Mouse (Mus musculus): ENCODE measurements around the gene Smarce1. TPM values are rescaled to one million over a fixed set of nuclear protein-coding genes. Genes with fewer than 3 reads are reported as not detected.

Smarce1 gene
- polyA plus RNA-seq, 1 experiment from 2014 or later, result 150 TPM

- H3K4me2 ChIP-seq, result no peak overlapping the region
- H3K36me3 ChIP-seq (ENCODE audit: control insufficient read depth, insufficient read depth, low read length), result no peaks in the 10 kb centered on the region
- H3K9me3 ChIP-seq (ENCODE audit: control insufficient read depth, low read length), result no peaks in the 10 kb centered on the region
- H3K4me1 ChIP-seq (replicated peaks; ENCODE audit: control insufficient read depth, insufficient read depth, low read length), result no peaks in the 10 kb centered on the region
- H3K27me3 ChIP-seq (replicated peaks; ENCODE audit: control insufficient read depth, insufficient read depth, low read length), result no peaks in the 10 kb centered on the region; the same call in 1 of the 2 replicates
- no peak overlapping the region for H3K9ac ChIP-seq (ENCODE audit: low read depth, low read length)
- no peak for DNase-seq (ENCODE audit: low spot score)
- WGBS, result 70% methylated on average over 4 of the region's 4 CpGs
- no peak overlapping the region for H3K27ac ChIP-seq (ENCODE audit: low read depth, low read length)
- ATAC-seq (replicated peaks; ENCODE audit: low FRiP score), result no peak
- no peak overlapping the region for H3K4me3 ChIP-seq (ENCODE audit: low read depth, low read length)
Measured at GRCm38 (mm10) chr11:99187348-99187747, 43.5 kb downstream of the Smarce1 start.

DNA sequence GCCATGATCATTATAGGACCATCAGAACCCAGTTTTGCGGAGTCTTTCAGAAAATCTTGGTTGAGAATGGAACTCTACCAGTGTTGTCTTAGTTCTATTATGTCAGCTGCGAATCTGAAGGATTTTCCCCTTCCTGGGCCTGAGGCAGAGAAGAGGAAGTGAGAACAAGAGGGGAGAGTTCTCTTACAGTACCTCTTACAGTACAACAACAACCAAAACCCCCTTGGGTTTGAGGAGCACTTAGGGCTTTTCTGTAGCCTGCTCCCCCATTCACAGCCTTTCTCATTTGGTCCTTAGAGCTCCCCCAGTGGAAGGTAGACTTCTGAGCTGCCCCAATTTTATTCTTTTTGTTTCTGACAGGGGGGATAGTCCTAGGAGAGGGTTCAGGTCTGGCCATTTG, 44.0 kb downstream of the Smarce1 start:
- H3K4me3 ChIP-seq (ENCODE audit: low read depth, low read length), result no peak overlapping the region
- H3K9me3 ChIP-seq (ENCODE audit: control insufficient read depth, low read length), result no peaks in the 10 kb centered on the region
- 66% methylated on average over 2 of the region's 2 CpGs for WGBS
- no peak overlapping the region for H3K4me2 ChIP-seq
- no peaks in the 10 kb centered on the region for H3K4me1 ChIP-seq (replicated peaks; ENCODE audit: control insufficient read depth, insufficient read depth, low read length)
- DNase-seq (ENCODE audit: low spot score) (no peak), ATAC-seq (replicated peaks; ENCODE audit: low FRiP score) (no peak)
- no peaks in the 10 kb centered on the region; the same call in 1 of the 2 replicates for H3K27me3 ChIP-seq (replicated peaks; ENCODE audit: control insufficient read depth, insufficient read depth, low read length)
- H3K9ac ChIP-seq (ENCODE audit: low read depth, low read length), result no peak overlapping the region
- H3K27ac ChIP-seq (ENCODE audit: low read depth, low read length), result no peak overlapping the region
- H3K36me3 ChIP-seq (ENCODE audit: control insufficient read depth, insufficient read depth, low read length), result no peaks in the 10 kb centered on the region

- Histone ChIP-seq H3K4me2 (no peak overlapping the region), H3K4me3 (ENCODE audit: low read depth, low read length) (no peak overlapping the region), H3K36me3 (ENCODE audit: control insufficient read depth, insufficient read depth, low read length) (no peaks in the 10 kb centered on the region), H3K4me1 (replicated peaks; ENCODE audit: control insufficient read depth, insufficient read depth, low read length) (no peaks in the 10 kb centered on the region), H3K27ac (ENCODE audit: low read depth, low read length) (no peak overlapping the region), H3K27me3 (replicated peaks; ENCODE audit: control insufficient read depth, insufficient read depth, low read length) (no peaks in the 10 kb centered on the region), H3K9ac (ENCODE audit: low read depth, low read length) (no peak overlapping the region), H3K9me3 (ENCODE audit: control insufficient read depth, low read length) (no peaks in the 10 kb centered on the region)
- no peak for DNase-seq (ENCODE audit: low spot score)
- ATAC-seq (replicated peaks; ENCODE audit: low FRiP score), result no peak
- WGBS, result 66% methylated on average over 11 of the region's 11 CpGs
Measured at GRCm38 (mm10) chr11:99182575-99182974, 48.2 kb downstream of the Smarce1 start.

DNA sequence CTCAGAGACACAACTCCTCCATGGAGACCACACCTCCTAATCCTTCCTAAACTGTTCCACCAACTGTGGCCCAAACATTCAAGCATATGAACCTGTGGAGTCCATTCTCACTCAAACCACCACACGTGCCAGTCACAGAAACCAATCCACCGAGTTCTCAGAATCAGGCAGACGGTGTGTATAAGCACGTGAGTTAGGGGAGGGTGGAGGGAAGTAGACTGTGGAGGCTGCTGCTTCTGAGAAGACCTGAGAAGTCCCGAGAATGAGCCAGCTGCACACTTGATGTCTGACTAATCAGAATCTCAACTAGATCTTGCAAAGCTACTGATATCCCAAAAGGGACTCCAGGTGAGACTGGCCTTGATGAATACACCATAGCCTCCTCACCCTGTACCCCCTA, 50.7 kb downstream of the Smarce1 start:
- H3K4me1 ChIP-seq (replicated peaks; ENCODE audit: control insufficient read depth, insufficient read depth, low read length), result no peaks in the 10 kb centered on the region
- H3K9me3 ChIP-seq (ENCODE audit: control insufficient read depth, low read length), result no peaks in the 10 kb centered on the region
- no peak overlapping the region for H3K9ac ChIP-seq (ENCODE audit: low read depth, low read length)
- no peak overlapping the region for H3K27ac ChIP-seq (ENCODE audit: low read depth, low read length)
- H3K4me2 ChIP-seq, result no peak overlapping the region
- H3K27me3 ChIP-seq (replicated peaks; ENCODE audit: control insufficient read depth, insufficient read depth, low read length), result no peaks in the 10 kb centered on the region
- no peak overlapping the region for H3K4me3 ChIP-seq (ENCODE audit: low read depth, low read length)
- H3K36me3 ChIP-seq (ENCODE audit: control insufficient read depth, insufficient read depth, low read length), result no peaks in the 10 kb centered on the region
- no peak for ATAC-seq (replicated peaks; ENCODE audit: low FRiP score)
- no peak for DNase-seq (ENCODE audit: low spot score)
- WGBS, result 74% methylated on average over 5 of the region's 5 CpGs

GRCm38 (mm10) chr11:99177925-99178198, 53.0 kb downstream of the Smarce1 start:
- Histone ChIP-seq H3K27ac (ENCODE audit: low read depth, low read length) (no peak overlapping the region), H3K36me3 (ENCODE audit: control insufficient read depth, insufficient read depth, low read length) (no peaks in the 10 kb centered on the region), H3K9me3 (ENCODE audit: control insufficient read depth, low read length) (no peaks in the 10 kb centered on the region), H3K9ac (ENCODE audit: low read depth, low read length) (no peak overlapping the region), H3K4me3 (ENCODE audit: low read depth, low read length) (no peak overlapping the region), H3K4me2 (no peak overlapping the region), H3K27me3 (replicated peaks; ENCODE audit: control insufficient read depth, insufficient read depth, low read length) (no peaks in the 10 kb centered on the region), H3K4me1 (replicated peaks; ENCODE audit: control insufficient read depth, insufficient read depth, low read length) (no peaks in the 10 kb centered on the region)
- ATAC-seq (replicated peaks; ENCODE audit: low FRiP score), result no peak
- no peak for DNase-seq (ENCODE audit: low spot score)
- WGBS, result 49% methylated on average over 3 of the region's 3 CpGs

DNA sequence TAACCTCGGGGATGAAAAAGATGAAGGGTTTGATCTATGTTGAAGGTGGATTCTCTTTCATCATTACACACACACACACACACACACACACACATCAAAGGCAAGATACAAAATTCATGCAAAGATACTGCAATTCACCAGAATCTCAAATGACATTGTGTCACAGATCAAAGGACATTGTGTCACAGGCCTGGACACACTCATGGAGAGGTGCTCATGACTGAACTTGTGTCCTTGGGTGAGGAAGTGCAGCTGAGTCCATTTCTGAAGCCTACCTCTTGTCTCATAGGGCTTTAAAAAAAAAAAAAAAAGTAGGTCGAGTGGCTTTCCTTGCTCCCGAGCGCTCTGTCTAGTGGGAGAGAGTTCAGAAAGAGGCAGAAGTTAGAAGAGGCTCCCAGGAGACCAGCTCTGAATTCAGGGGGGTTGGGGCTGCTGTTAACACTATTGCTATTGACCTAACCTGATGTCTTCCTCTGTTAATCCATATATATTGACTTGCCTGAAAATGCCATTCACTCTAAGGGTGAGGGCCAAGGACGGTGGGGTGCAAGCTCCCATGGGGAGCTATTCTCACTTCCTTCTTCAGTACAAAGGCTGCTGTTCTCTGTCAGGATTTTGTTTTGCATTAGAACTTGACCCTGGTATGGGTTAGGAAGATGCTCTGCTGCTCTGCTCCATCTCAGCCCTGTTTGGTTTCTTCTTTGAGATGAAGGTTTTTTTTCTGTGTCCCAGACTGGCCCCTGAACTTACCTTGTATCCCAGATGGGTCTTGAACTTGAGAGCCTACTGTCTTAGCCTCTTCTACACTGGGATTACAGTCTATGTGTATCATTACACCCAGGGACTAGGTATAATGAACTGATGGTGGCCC, 53.5 kb downstream of the Smarce1 start:
- Histone ChIP-seq H3K9me3 (ENCODE audit: control insufficient read depth, low read length) (no peaks in the 10 kb centered on the region), H3K9ac (ENCODE audit: low read depth, low read length) (no peak overlapping the region), H3K36me3 (ENCODE audit: control insufficient read depth, insufficient read depth, low read length) (no peaks in the 10 kb centered on the region), H3K4me2 (no peak overlapping the region), H3K27ac (ENCODE audit: low read depth, low read length) (no peak overlapping the region), H3K4me1 (replicated peaks; ENCODE audit: control insufficient read depth, insufficient read depth, low read length) (no peaks in the 10 kb centered on the region), H3K4me3 (ENCODE audit: low read depth, low read length) (no peak overlapping the region), H3K27me3 (replicated peaks; ENCODE audit: control insufficient read depth, insufficient read depth, low read length) (no peaks in the 10 kb centered on the region)
- no peak for DNase-seq (ENCODE audit: low spot score)
- 65% methylated on average over 5 of the region's 5 CpGs for whole genome bisulfite sequencing
- no peak for ATAC-seq (replicated peaks; ENCODE audit: low FRiP score)

GRCm38 (mm10) chr11:99172002-99172401, 58.8 kb downstream of the Smarce1 start:
- Histone ChIP-seq H3K4me2 (no peak overlapping the region), H3K9me3 (ENCODE audit: control insufficient read depth, low read length) (no peaks in the 10 kb centered on the region), H3K9ac (ENCODE audit: low read depth, low read length) (no peak overlapping the region), H3K4me3 (ENCODE audit: low read depth, low read length) (no peak overlapping the region), H3K36me3 (ENCODE audit: control insufficient read depth, insufficient read depth, low read length) (no peaks in the 10 kb centered on the region), H3K27ac (ENCODE audit: low read depth, low read length) (no peak overlapping the region), H3K27me3 (replicated peaks; ENCODE audit: control insufficient read depth, insufficient read depth, low read length) (no peaks in the 10 kb centered on the region), H3K4me1 (replicated peaks; ENCODE audit: control insufficient read depth, insufficient read depth, low read length) (no peaks in the 10 kb centered on the region)
- WGBS, result 72% methylated on average over 4 of the region's 4 CpGs
- DNase-seq (ENCODE audit: low spot score), result no peak
- ATAC-seq (replicated peaks; ENCODE audit: low FRiP score), result no peak

DNA sequence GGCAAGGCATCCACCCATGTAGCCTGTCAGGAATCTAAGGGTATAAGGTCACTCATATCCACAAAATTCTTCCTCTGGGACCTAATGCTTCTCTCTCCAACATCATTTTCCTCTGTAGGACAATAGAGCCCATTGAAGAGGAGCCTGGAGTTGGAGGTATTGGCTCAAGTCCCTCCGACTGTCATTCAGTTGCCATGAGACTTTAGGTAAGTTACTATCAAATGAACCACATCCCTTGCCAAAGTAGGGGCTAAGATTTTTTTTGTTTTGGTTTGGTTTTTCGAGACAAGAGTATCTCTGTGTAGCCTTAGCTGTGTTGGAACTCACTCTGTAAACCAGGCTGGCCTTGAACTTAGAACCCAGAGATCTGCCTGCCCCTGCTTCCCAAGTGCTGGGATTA, 59.4 kb downstream of the Smarce1 start:
- H3K4me3 ChIP-seq (ENCODE audit: low read depth, low read length), result no peak overlapping the region
- ATAC-seq (replicated peaks; ENCODE audit: low FRiP score) (no peak), DNase-seq (ENCODE audit: low spot score) (no peak)
- H3K4me1 ChIP-seq (replicated peaks; ENCODE audit: control insufficient read depth, insufficient read depth, low read length), result no peaks in the 10 kb centered on the region
- H3K27ac ChIP-seq (ENCODE audit: low read depth, low read length), result no peak overlapping the region
- WGBS, result 58% methylated on average over 2 of the region's 2 CpGs
- no peak overlapping the region for H3K9ac ChIP-seq (ENCODE audit: low read depth, low read length)
- H3K4me2 ChIP-seq, result no peak overlapping the region
- no peaks in the 10 kb centered on the region for H3K9me3 ChIP-seq (ENCODE audit: control insufficient read depth, low read length)
- no peaks in the 10 kb centered on the region for H3K27me3 ChIP-seq (replicated peaks; ENCODE audit: control insufficient read depth, insufficient read depth, low read length)
- H3K36me3 ChIP-seq (ENCODE audit: control insufficient read depth, insufficient read depth, low read length), result no peaks in the 10 kb centered on the region

GRCm38 (mm10) chr11:99170547-99171267, 60.1 kb downstream of the Smarce1 start:
- no peak overlapping the region for H3K27ac ChIP-seq (ENCODE audit: low read depth, low read length)
- H3K9me3 ChIP-seq (ENCODE audit: control insufficient read depth, low read length), result no peaks in the 10 kb centered on the region
- no peak overlapping the region for H3K4me3 ChIP-seq (ENCODE audit: low read depth, low read length)
- H3K36me3 ChIP-seq (ENCODE audit: control insufficient read depth, insufficient read depth, low read length), result no peaks in the 10 kb centered on the region
- DNase-seq (ENCODE audit: low spot score), result no peak
- 72% methylated on average over 12 of the region's 12 CpGs for WGBS
- no peaks in the 10 kb centered on the region for H3K4me1 ChIP-seq (replicated peaks; ENCODE audit: control insufficient read depth, insufficient read depth, low read length)
- H3K9ac ChIP-seq (ENCODE audit: low read depth, low read length), result no peak overlapping the region
- ATAC-seq (replicated peaks; ENCODE audit: low FRiP score), result no peak
- H3K4me2 ChIP-seq, result no peak overlapping the region
- H3K27me3 ChIP-seq (replicated peaks; ENCODE audit: control insufficient read depth, insufficient read depth, low read length), result no peaks in the 10 kb centered on the region
